Mouse (Mus musculus): Measurements from ENCODE around the gene Prss29. TPM values are rescaled to one million over a fixed set of nuclear protein-coding genes. Genes with fewer than 3 reads are reported as not detected.
A peak's percentile ranks its signal among the peaks of the same experiment; 100 is the strongest.

The Prss29 gene
- polyA plus RNA-seq (2016; fragmentation: Nextera tagmentation; extraction: Ambion mirVana): not detected in 2 replicates

DNA sequence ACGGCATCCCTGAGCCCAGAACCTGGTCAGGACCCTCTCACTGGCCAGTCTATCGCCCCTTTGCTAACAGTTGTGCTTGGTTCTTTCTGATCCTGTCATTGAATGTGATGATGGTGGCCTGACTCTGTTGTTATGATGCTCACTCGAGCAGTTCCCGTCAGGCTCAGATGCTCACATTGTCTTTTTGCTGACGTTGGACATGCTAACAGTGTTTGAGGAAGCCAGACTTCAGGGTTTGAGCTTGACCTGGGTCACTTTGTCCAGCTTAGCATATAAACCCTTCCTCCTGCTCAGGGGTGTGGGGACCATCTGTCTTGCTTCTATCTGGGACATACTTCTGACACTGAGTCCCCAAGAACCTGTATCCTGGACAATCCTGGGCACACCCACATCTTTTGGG, at the start of gene Prss29:
Gene Prss29 (plus strand): TSS at position 301 of the 400 bp plus-strand sequence.
- H3K27ac ChIP-seq: no peak within 1 kb of the TSS
- no peaks in the 10 kb centered on the region for H3K9me3 ChIP-seq
- H3K27me3 ChIP-seq (ENCODE audit: poor library complexity, severe bottlenecking): no peaks in the 10 kb centered on the region
- WGBS: 89% methylated on average over 5 of the region's 5 CpGs
- H3K4me3 ChIP-seq: no peak within 1 kb of the TSS
- no peak for DNase-seq (ENCODE audit: extremely low spot score, low spot score)
- no peaks in the 10 kb centered on the region for H3K36me3 ChIP-seq (replicated peaks)
- no peaks in the 10 kb centered on the region for H3K4me1 ChIP-seq

DNA sequence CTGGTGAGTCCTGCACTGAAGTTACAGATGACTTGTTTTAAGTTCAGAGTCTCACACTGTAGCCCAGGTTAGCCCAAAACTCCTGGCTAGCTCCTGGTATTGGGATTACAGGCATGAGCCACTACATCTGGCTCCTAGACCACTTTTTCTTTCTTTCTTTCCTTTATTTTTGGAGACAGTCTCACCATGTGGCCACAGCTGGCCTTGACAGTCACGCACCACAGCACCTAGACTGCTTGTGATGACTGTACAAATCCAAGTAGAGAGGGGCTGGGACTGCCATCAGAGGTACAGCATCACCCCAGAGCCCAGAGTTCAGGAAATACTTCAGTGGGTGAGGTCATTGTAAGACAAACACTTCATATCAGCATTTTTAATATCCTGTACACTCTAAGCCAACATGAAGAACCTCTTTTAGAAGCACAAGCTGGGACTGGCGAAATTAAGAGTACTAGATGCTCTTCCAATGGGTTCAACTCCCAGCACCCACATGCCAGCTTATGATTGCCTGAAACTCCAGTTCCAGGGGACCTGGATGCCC, 47.6 kb upstream of the Prss29 start:
- no peak for DNase-seq (ENCODE audit: extremely low spot score, low spot score)
- Histone ChIP-seq H3K27ac (no peak overlapping the region), H3K4me1 (peaks cover 40% of the 10 kb centered on the region), H3K9me3 (no peaks in the 10 kb centered on the region), H3K4me3 (peak overlapping the region; percentile 71), H3K36me3 (replicated peaks) (peaks cover 61% of the 10 kb centered on the region), H3K27me3 (ENCODE audit: poor library complexity, severe bottlenecking) (no peaks in the 10 kb centered on the region)
- 94% methylated on average over 2 of the region's 2 CpGs for WGBS

DNA sequence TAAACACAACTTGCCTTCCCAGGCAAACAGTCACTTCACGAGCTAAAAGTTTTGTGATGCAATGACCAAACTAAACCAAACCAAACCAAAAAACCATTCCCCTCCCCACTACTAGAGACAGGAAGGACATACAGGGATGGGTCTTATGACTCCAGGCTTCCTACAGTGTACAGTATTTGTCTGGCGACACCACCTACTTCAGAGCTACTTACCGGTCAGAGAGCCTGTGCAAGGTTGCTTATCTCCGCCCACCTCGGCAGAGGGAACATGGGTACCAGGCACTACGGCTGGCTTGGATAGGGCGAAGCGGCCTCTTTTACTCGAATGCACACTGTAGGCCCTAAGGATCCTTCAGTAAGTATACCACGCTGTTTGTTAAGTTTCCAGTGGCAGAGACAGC, 46.1 kb upstream of the Prss29 start:
- Histone ChIP-seq H3K27me3 (ENCODE audit: poor library complexity, severe bottlenecking) (no peaks in the 10 kb centered on the region), H3K27ac (peak overlapping the region; percentile 100), H3K9me3 (no peaks in the 10 kb centered on the region), H3K4me1 (peaks cover 40% of the 10 kb centered on the region), H3K4me3 (peak overlapping the region; percentile 71), H3K36me3 (replicated peaks) (peaks cover 46% of the 10 kb centered on the region)
- DNase-seq (ENCODE audit: extremely low spot score, low spot score): no peak
- WGBS: 2% methylated on average over 10 of the region's 10 CpGs

- Histone ChIP-seq H3K4me1 (peaks cover 40% of the 10 kb centered on the region), H3K27ac (peak overlapping the region; percentile 100), H3K9me3 (no peaks in the 10 kb centered on the region), H3K4me3 (peak overlapping the region; percentile 71), H3K27me3 (ENCODE audit: poor library complexity, severe bottlenecking) (no peaks in the 10 kb centered on the region), H3K36me3 (replicated peaks) (peaks cover 38% of the 10 kb centered on the region)
- peak; percentile 91 for DNase-seq (ENCODE audit: extremely low spot score, low spot score)
- under 1% methylated on average over 90 of the region's 92 CpGs for WGBS
Observed at GRCm38 (mm10) chr17:25272951-25273705, 45.3 kb upstream of the Prss29 start.

GRCm38 (mm10) chr17:25273706-25274501, 44.5 kb upstream of the Prss29 start:
- peak; percentile 94 for DNase-seq (ENCODE audit: extremely low spot score, low spot score)
- H3K27me3 ChIP-seq (ENCODE audit: poor library complexity, severe bottlenecking): no peaks in the 10 kb centered on the region
- under 1% methylated on average over 45 of the region's 45 CpGs for WGBS

GRCm38 (mm10) chr17:25274571-25275346, 43.7 kb upstream of the Prss29 start, which contains the start of gene Ube2i:
Ube2i (minus strand) TSS chr17:25274622.
- H3K4me1 ChIP-seq: peaks cover 33% of the 10 kb centered on the region
- 85% methylated on average over 9 of the region's 9 CpGs for WGBS
- peak within 1 kb of the TSS; percentile 100 for H3K27ac ChIP-seq
- DNase-seq (ENCODE audit: extremely low spot score, low spot score): no peak
- H3K36me3 ChIP-seq (replicated peaks): peaks cover 22% of the 10 kb centered on the region
- peak within 1 kb of the TSS; percentile 71 for H3K4me3 ChIP-seq
- no peaks in the 10 kb centered on the region for H3K27me3 ChIP-seq (ENCODE audit: poor library complexity, severe bottlenecking)
- no peaks in the 10 kb centered on the region for H3K9me3 ChIP-seq

More at GRCm38 (mm10) chr17:25273706-25274501, 44.5 kb upstream of the Prss29 start:
- Histone ChIP-seq H3K36me3 (replicated peaks) (peaks cover 30% of the 10 kb centered on the region), H3K4me1 (peaks cover 40% of the 10 kb centered on the region), H3K9me3 (no peaks in the 10 kb centered on the region), H3K27ac (peak overlapping the region; percentile 100), H3K4me3 (peak overlapping the region; percentile 71)

DNA sequence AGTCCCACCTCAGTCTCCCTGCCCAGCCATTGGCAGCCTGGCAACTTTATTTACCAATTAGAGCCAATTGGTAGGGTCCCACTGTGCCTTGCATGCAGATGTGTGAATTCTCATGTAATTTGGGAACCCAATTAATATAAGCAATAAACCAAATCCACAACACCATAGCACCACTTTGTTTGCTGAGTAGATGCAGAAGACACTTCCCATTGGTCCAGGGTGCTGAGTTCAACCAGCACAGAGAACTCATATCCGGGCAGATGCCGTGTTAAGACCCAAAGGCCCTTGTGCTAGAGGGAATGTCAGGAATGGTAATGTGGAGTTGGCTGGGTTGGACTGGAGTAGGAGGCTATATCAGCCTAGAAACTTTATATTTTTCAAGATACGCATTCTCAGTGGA, 42.6 kb upstream of the Prss29 start:
- Histone ChIP-seq H3K27ac (no peak overlapping the region), H3K9me3 (no peaks in the 10 kb centered on the region), H3K4me1 (peaks cover 23% of the 10 kb centered on the region), H3K27me3 (ENCODE audit: poor library complexity, severe bottlenecking) (no peaks in the 10 kb centered on the region), H3K4me3 (no peak overlapping the region), H3K36me3 (replicated peaks) (peaks cover 11% of the 10 kb centered on the region)
- 94% methylated on average over 3 of the region's 3 CpGs for WGBS
- no peak for DNase-seq (ENCODE audit: extremely low spot score, low spot score)

GRCm38 (mm10) chr17:25282133-25282532, 36.3 kb upstream of the Prss29 start:
- whole genome bisulfite sequencing: 45% methylated on average over 11 of the region's 11 CpGs
- Histone ChIP-seq H3K9me3 (no peaks in the 10 kb centered on the region), H3K27ac (no peak overlapping the region), H3K36me3 (replicated peaks) (no peaks in the 10 kb centered on the region), H3K27me3 (ENCODE audit: poor library complexity, severe bottlenecking) (no peaks in the 10 kb centered on the region), H3K4me3 (no peak overlapping the region), H3K4me1 (no peaks in the 10 kb centered on the region)
- no peak for DNase-seq (ENCODE audit: extremely low spot score, low spot score)

GRCm38 (mm10) chr17:25285033-25285432, 33.4 kb upstream of the Prss29 start:
- 15% methylated on average over 3 of the region's 3 CpGs for WGBS
- no peak overlapping the region for H3K4me3 ChIP-seq
- H3K27me3 ChIP-seq (ENCODE audit: poor library complexity, severe bottlenecking): no peaks in the 10 kb centered on the region
- H3K27ac ChIP-seq: no peak overlapping the region
- no peaks in the 10 kb centered on the region for H3K36me3 ChIP-seq (replicated peaks)
- peak; percentile 46 for DNase-seq (ENCODE audit: extremely low spot score, low spot score)
- no peaks in the 10 kb centered on the region for H3K9me3 ChIP-seq
- no peaks in the 10 kb centered on the region for H3K4me1 ChIP-seq

DNA sequence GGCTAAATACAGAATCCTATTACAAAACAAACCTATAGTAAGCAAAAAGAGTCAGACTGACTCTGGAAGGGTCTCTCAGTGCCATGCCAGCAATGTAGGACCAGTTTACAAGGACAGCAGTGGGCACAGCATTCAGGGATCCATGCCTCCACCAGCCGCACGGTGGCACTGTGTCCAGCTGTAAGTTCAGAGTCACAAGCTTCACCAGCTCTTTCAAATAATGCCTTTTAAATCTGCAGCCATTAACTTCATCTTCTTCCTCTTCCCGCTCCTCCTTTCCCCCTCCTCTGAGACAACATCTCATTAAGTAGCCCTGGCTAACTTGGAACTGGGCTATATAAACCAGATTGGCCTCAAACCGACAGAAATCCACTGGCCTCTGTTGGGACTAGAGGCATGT, 29.6 kb upstream of the Prss29 start:
- DNase-seq (ENCODE audit: extremely low spot score, low spot score): no peak
- no peak overlapping the region for H3K4me3 ChIP-seq
- 27% methylated on average over 4 of the region's 4 CpGs for WGBS
- H3K9me3 ChIP-seq: no peaks in the 10 kb centered on the region
- H3K27ac ChIP-seq: no peak overlapping the region
- no peaks in the 10 kb centered on the region for H3K27me3 ChIP-seq (ENCODE audit: poor library complexity, severe bottlenecking)
- no peaks in the 10 kb centered on the region for H3K36me3 ChIP-seq (replicated peaks)
- H3K4me1 ChIP-seq: no peaks in the 10 kb centered on the region

DNA sequence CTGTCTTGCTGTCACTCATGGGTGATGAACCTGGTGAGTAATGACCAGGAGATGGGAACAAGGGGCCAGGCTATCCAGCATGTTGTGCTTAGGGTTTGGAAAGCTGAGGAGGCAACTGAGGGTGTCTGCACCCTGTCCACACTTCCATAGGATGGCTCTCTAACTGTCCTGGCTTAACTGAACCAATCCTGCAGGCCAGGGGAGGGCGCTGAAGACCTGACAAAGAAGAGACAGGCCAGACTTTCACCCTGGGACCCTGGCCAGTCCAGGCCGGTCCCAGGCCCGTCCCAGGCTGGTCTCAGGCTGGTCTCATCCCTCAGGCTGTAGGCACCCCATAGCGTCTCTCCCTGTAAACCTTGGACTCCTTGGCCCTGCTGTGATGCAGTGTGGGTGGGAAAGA, 28.0 kb upstream of the Prss29 start:
- Histone ChIP-seq H3K9me3 (no peaks in the 10 kb centered on the region), H3K4me1 (no peaks in the 10 kb centered on the region), H3K4me3 (no peak overlapping the region), H3K27me3 (ENCODE audit: poor library complexity, severe bottlenecking) (no peaks in the 10 kb centered on the region), H3K36me3 (replicated peaks) (no peaks in the 10 kb centered on the region), H3K27ac (no peak overlapping the region)
- DNase-seq (ENCODE audit: extremely low spot score, low spot score): no peak
- WGBS: 32% methylated on average over 4 of the region's 4 CpGs

- 89% methylated on average over 5 of the region's 5 CpGs for WGBS
- no peaks in the 10 kb centered on the region for H3K4me1 ChIP-seq
- no peaks in the 10 kb centered on the region for H3K27me3 ChIP-seq (ENCODE audit: poor library complexity, severe bottlenecking)
- H3K4me3 ChIP-seq: no peak overlapping the region
- H3K36me3 ChIP-seq (replicated peaks): no peaks in the 10 kb centered on the region
- H3K9me3 ChIP-seq: no peaks in the 10 kb centered on the region
- no peak for DNase-seq (ENCODE audit: extremely low spot score, low spot score)
- no peak overlapping the region for H3K27ac ChIP-seq
Observed at GRCm38 (mm10) chr17:25293495-25293894, 25.0 kb upstream of the Prss29 start.
